Mouse (Mus musculus): ENCODE measurements around the gene Trove2.

DNA sequence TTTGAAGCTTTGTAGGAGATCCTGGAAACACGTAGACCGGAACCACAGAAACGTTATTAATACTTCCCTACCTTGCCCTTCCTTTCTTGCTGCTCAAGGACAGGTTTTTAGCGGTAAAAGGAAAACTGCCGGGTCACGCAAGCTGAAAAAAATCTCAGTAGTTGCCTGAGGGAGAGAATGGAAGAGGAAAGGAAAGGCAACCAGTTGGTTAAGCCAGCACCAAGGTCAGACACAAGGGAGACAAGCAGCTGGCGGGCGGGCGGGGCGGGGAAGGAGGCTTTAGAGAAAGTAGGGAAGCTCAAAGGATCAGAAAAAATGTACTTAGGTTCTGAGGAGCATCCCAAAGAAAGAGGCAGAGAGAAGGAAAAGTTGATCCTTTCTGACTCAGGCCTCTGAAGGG lies 31.0 kb downstream of the Trove2 start:
- TF ChIP-seq CTCF (IDR thresholded peaks at IDR 0.05; ENCODE audit: insufficient read depth, low read depth, low read length) (no peak), POLR2A (IDR thresholded peaks at IDR 0.05; ENCODE audit: insufficient read depth, low read depth, low read length) (no peak)

All from olfactory bulb, adult 2 months (tissue).